In genomic region chr6:77599244-77599643, GRCm38 (mm10) we compare ENCODE assay signal across 15 mouse cellular contexts.
DNase-seq lines count a peak whose midpoint lies in the region; ATAC-seq and TF ChIP-seq lines count a peak whose summit lies in the region.
"Had no signal": no experiment of that assay in that cellular context is flagged by ENCODE, and none has a peak within 500 bp of the region (broad histone marks: within the 10 kb centered on the region; RNA-seq: fewer than 3 reads in every experiment).

No protein-coding gene starts in this region.

- H3K9ac ChIP-seq in forebrain, postnatal 0 days: no peak overlapping the region
- no peak overlapping the region for H3K9ac ChIP-seq in forebrain, embryonic 16.5 days (replicated peaks; ENCODE audit: low read depth, low read length)
- no peak overlapping the region for H3K9ac ChIP-seq in embryonic facial prominence, embryonic 14.5 days (ENCODE audit: low read depth, low read length)
- H3K9ac ChIP-seq: heart, embryonic 15.5 days; midbrain, embryonic 12.5 days had no signal

- no peak for ATAC-seq in forebrain, postnatal 0 days
- ATAC-seq in forebrain, embryonic 16.5 days: no peak
- no peak for ATAC-seq in embryonic facial prominence, embryonic 14.5 days (ENCODE audit: low read depth)
- ATAC-seq: CD4-positive, CD25-positive, alpha-beta regulatory T cell, adult 4 months had no signal

- no peaks in the 10 kb centered on the region for H3K4me1 ChIP-seq in forebrain, postnatal 0 days (ENCODE audit: insufficient read depth)
- peaks cover 11% of the 10 kb centered on the region for H3K4me1 ChIP-seq in forebrain, embryonic 16.5 days (replicated peaks; ENCODE audit: control insufficient read depth, insufficient read depth, low read length)
- H3K4me1 ChIP-seq in embryonic facial prominence, embryonic 14.5 days (ENCODE audit: control insufficient read depth, insufficient read depth, low read length): no peaks in the 10 kb centered on the region
- H3K4me1 ChIP-seq: heart, embryonic 15.5 days; midbrain, embryonic 12.5 days had no signal

- no peak overlapping the region for H3K4me3 ChIP-seq in forebrain, postnatal 0 days (ENCODE audit: low read depth, low read length)
- H3K4me3 ChIP-seq in forebrain, embryonic 16.5 days (replicated peaks; ENCODE audit: low read length): no peak overlapping the region
- H3K4me3 ChIP-seq in layer of hippocampus, adult 2 months: no peak overlapping the region
- H3K4me3 ChIP-seq in embryonic facial prominence, embryonic 14.5 days (ENCODE audit: low read depth, low read length): no peak overlapping the region
- H3K4me3 ChIP-seq: heart, embryonic 15.5 days; midbrain, embryonic 12.5 days had no signal

- WGBS in forebrain, postnatal 0 days: 71% methylated on average over 2 of the region's 2 CpGs
- 76% methylated on average over 2 of the region's 2 CpGs for WGBS in forebrain, embryonic 16.5 days
- WGBS in embryonic facial prominence, embryonic 14.5 days: 42% methylated on average over 2 of the region's 2 CpGs

- H3K27ac ChIP-seq in forebrain, postnatal 0 days (ENCODE audit: low read depth, low read length): no peak overlapping the region
- no peak overlapping the region for H3K27ac ChIP-seq in forebrain, embryonic 16.5 days (ENCODE audit: low read length)
- no peak overlapping the region for H3K27ac ChIP-seq in layer of hippocampus, adult 2 months
- no peak overlapping the region for H3K27ac ChIP-seq in embryonic facial prominence, embryonic 14.5 days (replicated peaks; ENCODE audit: low read depth, low read length)
- H3K27ac ChIP-seq: heart, embryonic 15.5 days; midbrain, embryonic 12.5 days had no signal

- no peaks in the 10 kb centered on the region for H3K36me3 ChIP-seq in forebrain, postnatal 0 days (ENCODE audit: insufficient read depth)
- no peaks in the 10 kb centered on the region for H3K36me3 ChIP-seq in forebrain, embryonic 16.5 days (ENCODE audit: control insufficient read depth, insufficient read depth)
- H3K36me3 ChIP-seq in embryonic facial prominence, embryonic 14.5 days (ENCODE audit: control insufficient read depth, insufficient read depth, low read length): no peaks in the 10 kb centered on the region
- H3K36me3 ChIP-seq: heart, embryonic 15.5 days; midbrain, embryonic 12.5 days had no signal

- peak; percentile 53 for TF ChIP-seq CTCF in forebrain, postnatal 0 days (IDR thresholded peaks at IDR 0.05; ENCODE audit: low read depth)
- TF ChIP-seq CTCF in layer of hippocampus, adult 2 months (conservative IDR thresholded peaks at IDR 0.05): peak; percentile 78

- no peak for DNase-seq in forebrain, postnatal 0 days
- no peak for DNase-seq in layer of hippocampus, adult 2 months (ENCODE audit: low spot score in 2 of 2)
- DNase-seq in layer of hippocampus, adult 9-11 months: no peak
- DNase-seq in ES-CJ7 (ENCODE audit: low read depth, low spot score): peak; percentile 55
- peak; percentile 10 for DNase-seq in embryonic facial prominence, embryonic 14.5 days (ENCODE audit: low spot score)
- no peak for DNase-seq in right cerebral cortex, postnatal 4 days
- DNase-seq in thymus, adult 18-20 months: no peak
- DNase-seq: cerebellum, adult 9-11 months; gastrocnemius, postnatal 25 days; kidney, adult 11 months; thymus, postnatal 36 days had no signal

- no peaks in the 10 kb centered on the region for H3K9me3 ChIP-seq in forebrain, postnatal 0 days (ENCODE audit: low read length)
- no peaks in the 10 kb centered on the region for H3K9me3 ChIP-seq in forebrain, embryonic 16.5 days (ENCODE audit: control insufficient read depth, low read length)
- no peaks in the 10 kb centered on the region for H3K9me3 ChIP-seq in embryonic facial prominence, embryonic 14.5 days (ENCODE audit: control insufficient read depth, low read length)
- H3K9me3 ChIP-seq: heart, embryonic 15.5 days; midbrain, embryonic 12.5 days had no signal

- H3K27me3 ChIP-seq in forebrain, postnatal 0 days (ENCODE audit: insufficient read depth, low read length): no peaks in the 10 kb centered on the region
- H3K27me3 ChIP-seq in forebrain, embryonic 16.5 days (replicated peaks; ENCODE audit: control insufficient read depth, insufficient read depth, low read length): no peaks in the 10 kb centered on the region
- no peaks in the 10 kb centered on the region for H3K27me3 ChIP-seq in embryonic facial prominence, embryonic 14.5 days (replicated peaks; ENCODE audit: control insufficient read depth, insufficient read depth, low read length)
- H3K27me3 ChIP-seq: heart, embryonic 15.5 days; midbrain, embryonic 12.5 days had no signal

- H3K4me2 ChIP-seq in forebrain, postnatal 0 days (ENCODE audit: low read depth): no peak overlapping the region
- no peak overlapping the region for H3K4me2 ChIP-seq in forebrain, embryonic 16.5 days (ENCODE audit: low read length)
- H3K4me2 ChIP-seq in embryonic facial prominence, embryonic 14.5 days (ENCODE audit: low read depth, low read length): no peak overlapping the region
- H3K4me2 ChIP-seq: heart, embryonic 15.5 days; midbrain, embryonic 12.5 days had no signal

Comparison
In these comparisons a context has a peak if more than half of its experiments do, and no peak if none do; other contexts are left out.
1. DNase-seq: peak in ES-CJ7 (single experiment) and embryonic facial prominence, embryonic 14.5 days (single experiment); none in forebrain, postnatal 0 days (single experiment), layer of hippocampus, adult 2 months (0 of 2), layer of hippocampus, adult 9-11 months (single experiment), right cerebral cortex, postnatal 4 days (single experiment) and thymus, adult 18-20 months (0 of 2).